Mouse (Mus musculus): ENCODE data around the gene Flt1.

GRCm38 (mm10) chr5:147692622-147693021 is 33.2 kb downstream of the Flt1 start:
- TF ChIP-seq CTCF (IDR thresholded peaks at IDR 0.05; ENCODE audit: low read depth) (no peak), EP300 (optimal IDR thresholded peaks at IDR 0.05) (no peak)

All from stomach, postnatal 0 days (tissue).